Mouse (Mus musculus): ENCODE results near the gene Rpl23.

DNA sequence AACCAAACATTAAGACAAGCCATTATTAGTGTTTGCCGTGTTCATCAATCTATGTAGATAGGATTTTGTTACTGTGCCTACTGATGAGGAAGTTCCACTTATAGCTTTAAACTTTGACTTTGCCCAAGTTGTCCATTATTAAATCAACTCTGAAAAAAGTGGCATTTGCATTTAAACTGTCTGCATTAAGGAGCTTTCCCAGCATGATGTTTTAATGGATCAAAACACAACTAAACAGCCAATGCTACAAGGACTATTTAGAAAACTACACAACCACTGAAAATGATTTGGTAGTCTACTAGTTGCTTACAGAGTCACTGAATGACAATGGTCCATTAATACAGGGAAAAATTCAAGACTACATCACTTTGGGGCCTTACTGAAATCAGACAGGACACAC lies 3.3 kb downstream of the Rpl23 start:
- TF ChIP-seq CTCF (IDR thresholded peaks at IDR 0.05; ENCODE audit: low read depth, low read length) (no peak), TAL1 (conservative IDR thresholded peaks at IDR 0.05; ENCODE audit: low read depth, low read length) (no peak), GATA1 (IDR thresholded peaks at IDR 0.05; ENCODE audit: borderline replicate concordance, low read length) (no peak), GATA2 (IDR thresholded peaks at IDR 0.05; ENCODE audit: borderline replicate concordance, low read depth, low read length) (no peak)
